Mouse (Mus musculus) MEL (cell line): ENCODE data around the gene Gm21209. TPM values are rescaled to one million over a fixed set of nuclear protein-coding genes. Genes with fewer than 3 reads are reported as not detected.
"Not testable (repeated sequence)": the region's sequence is repeated elsewhere in the genome, so short reads cannot be mapped to it uniquely, and the experiment has no call there.

Experiments used
- DNase-seq: peaks from one replicate; pipeline ENCODE4 v3.0.0; 2011; ENCODE audit warnings: low read depth, low spot score
- H3K27ac ChIP-seq: 2 replicates; pipeline ENCODE4 v1.5.1; 2012; ENCODE audit warnings: low read depth, mild to moderate bottlenecking, control low read depth, low read length, moderate library complexity; ENCODE audit not compliant: control insufficient read depth
- H3K27me3 ChIP-seq, 2 experiments: fragments of 150-350 bp in 1 of 2; sonication (generic) in 1 of 2; 2 replicates each; pipeline ENCODE4 v1.6.1; 2012; ENCODE audit warnings: low read length in 2 of 2, mild to moderate bottlenecking in 2 of 2, improper control_type of control experiment in 1 of 2, moderate library complexity in 1 of 2; ENCODE audit not compliant: insufficient read depth in 2 of 2, control insufficient read depth in 1 of 2
- H3K36me3 ChIP-seq, 2 experiments: 2 replicates each; pipeline ENCODE4 v1.6.1; 2012 to 2014; ENCODE audit warnings: low read length in 2 of 2, improper control_type of control experiment in 1 of 2, inconsistent platforms in 1 of 2, mild to moderate bottlenecking in 1 of 2; ENCODE audit not compliant: insufficient read depth in 2 of 2, control insufficient read depth in 1 of 2
- H3K4me1 ChIP-seq, 2 experiments: fragments of 150-350 bp in 1 of 2; sonication (generic) in 1 of 2; 2 replicates each; pipeline ENCODE4 v1.6.1; 2012; ENCODE audit warnings: low read length in 2 of 2, improper control_type of control experiment in 1 of 2, mild to moderate bottlenecking in 1 of 2; ENCODE audit not compliant: insufficient read depth in 2 of 2, control insufficient read depth in 1 of 2
- H3K4me3 ChIP-seq, 2 experiments: fragments of 150-350 bp in 1 of 2; sonication (generic) in 1 of 2; 2 replicates each; pipeline ENCODE4 v1.5.1; 2012; ENCODE audit warnings: low read depth in 2 of 2, low read length in 2 of 2, mild to moderate bottlenecking in 2 of 2, moderate library complexity in 2 of 2, control low read depth in 1 of 2, improper control_type of control experiment in 1 of 2; ENCODE audit not compliant: control insufficient read depth in 1 of 2, insufficient read depth in 1 of 2
- H3K79me2 ChIP-seq: 2 replicates; pipeline ENCODE4 v1.6.1; 2012; ENCODE audit warnings: mild to moderate bottlenecking, low read length, moderate library complexity; ENCODE audit not compliant: control insufficient read depth, poor library complexity, insufficient read depth
- H3K9ac ChIP-seq: 2 replicates; pipeline ENCODE4 v1.6.1; 2012; ENCODE audit warnings: low read depth, mild to moderate bottlenecking, control low read depth, low read length, moderate library complexity; ENCODE audit not compliant: control insufficient read depth, poor library complexity, severe bottlenecking
- H3K9me3 ChIP-seq: fragments of 150-350 bp; sonication (generic); replicated peaks from 2 replicates; pipeline ENCODE4 v1.6.1; 2012; ENCODE audit warnings: mild to moderate bottlenecking, low read length, improper control_type of control experiment, moderate library complexity; ENCODE audit not compliant: insufficient read depth
- polyA plus RNA-seq, 2 experiments: library from polyadenylated mRNA; stranded (reverse) in 1 of 2; unstranded in 1 of 2; fragments of >175 nt in 1 of 2; fragments of >200 nt in 1 of 2; gene quantifications; 2 replicates each; pipeline versions ENCODE4 v1.2.1 to v1.2.4; 2012; ENCODE audit warnings: low replicate concordance in 2 of 2, low read depth in 1 of 2; ENCODE audit not compliant: insufficient read length in 2 of 2, insufficient read depth in 1 of 2, missing spikeins in 1 of 2
- total RNA-seq: library from RNA; depleted of rRNA; stranded (reverse); fragments of 300-350 nt; gene quantifications from 2 replicates; pipeline ENCODE4 v1.2.3, GENCODE M21; 2012; rRNA removed

The Gm21209 gene
- total RNA-seq: not detected in 2 replicates
- polyA plus RNA-seq: not detected

GRCm38 (mm10) chrY:49570856-49571255, at the start of gene Gm21209:
TSS of gene Gm21209 (plus strand) at chrY:49571156.
- H3K27ac ChIP-seq, H3K36me3 ChIP-seq, H3K79me2 ChIP-seq, DNase-seq, H3K9me3 ChIP-seq, H3K9ac ChIP-seq, H3K4me3 ChIP-seq, H3K27me3 ChIP-seq, H3K4me1 ChIP-seq: not testable (repeated sequence)
